Mouse (Mus musculus) small intestine, adult 2 months (tissue): ENCODE results near the gene Nin.

Experiments
- CTCF ChIP-seq: fragments of 200-500 bp; IDR thresholded peaks from 2 replicates; pipeline ENCODE4 v1.5.1; 2012; ENCODE audit warnings: low read depth, mild to moderate bottlenecking, control low read depth, inconsistent platforms, low read length, moderate library complexity, mixed read lengths; ENCODE audit not compliant: insufficient replicate concordance, insufficient read length; ENCODE audit errors: extremely low read depth
- POLR2A ChIP-seq: fragments of 200-500 bp; IDR thresholded peaks from 2 replicates; pipeline ENCODE4 v1.6.1; 2012; ENCODE audit warnings: low read depth, mild to moderate bottlenecking, control low read depth, inconsistent platforms, low read length, moderate library complexity

DNA sequence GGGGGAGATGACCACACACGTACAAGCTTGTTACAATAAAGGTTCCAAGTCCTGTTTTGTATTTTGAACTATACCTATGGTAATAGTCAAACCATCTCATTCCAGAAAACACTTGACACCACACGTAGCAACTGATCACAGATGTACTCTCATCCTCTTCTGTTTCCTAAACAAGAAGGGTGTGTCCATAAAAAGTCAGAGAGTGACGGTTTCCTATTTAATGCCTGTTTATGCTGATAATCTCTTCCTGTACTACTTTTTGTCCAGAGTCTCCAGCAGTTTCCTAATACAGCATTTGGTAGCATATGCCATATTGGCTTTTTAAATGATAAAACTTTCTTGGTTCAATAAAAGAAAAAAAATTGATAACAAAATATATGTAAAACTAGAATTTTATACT, 147.9 kb downstream of the Nin start:
- TF ChIP-seq POLR2A (no peak), CTCF (no peak)
